Mouse (Mus musculus) forelimb bud, embryonic 11.5 days (tissue): ENCODE results near the gene Ptpro.

ENCODE experiments used
- DNase-seq: peaks from one replicate; pipeline ENCODE4 v3.0.0-alpha.2; 2012; ENCODE audit warnings: low read depth, low spot score

The Ptpro gene

GRCm38 (mm10) chr6:137252194-137252886 lies at the start of gene Ptpro:
TSS of gene Ptpro (plus strand) at chr6:137252319.
- peak; percentile 9 for DNase-seq

- no peak for DNase-seq
Observed at GRCm38 (mm10) chr6:137202661-137203060, 49.5 kb upstream of the Ptpro start.

DNA sequence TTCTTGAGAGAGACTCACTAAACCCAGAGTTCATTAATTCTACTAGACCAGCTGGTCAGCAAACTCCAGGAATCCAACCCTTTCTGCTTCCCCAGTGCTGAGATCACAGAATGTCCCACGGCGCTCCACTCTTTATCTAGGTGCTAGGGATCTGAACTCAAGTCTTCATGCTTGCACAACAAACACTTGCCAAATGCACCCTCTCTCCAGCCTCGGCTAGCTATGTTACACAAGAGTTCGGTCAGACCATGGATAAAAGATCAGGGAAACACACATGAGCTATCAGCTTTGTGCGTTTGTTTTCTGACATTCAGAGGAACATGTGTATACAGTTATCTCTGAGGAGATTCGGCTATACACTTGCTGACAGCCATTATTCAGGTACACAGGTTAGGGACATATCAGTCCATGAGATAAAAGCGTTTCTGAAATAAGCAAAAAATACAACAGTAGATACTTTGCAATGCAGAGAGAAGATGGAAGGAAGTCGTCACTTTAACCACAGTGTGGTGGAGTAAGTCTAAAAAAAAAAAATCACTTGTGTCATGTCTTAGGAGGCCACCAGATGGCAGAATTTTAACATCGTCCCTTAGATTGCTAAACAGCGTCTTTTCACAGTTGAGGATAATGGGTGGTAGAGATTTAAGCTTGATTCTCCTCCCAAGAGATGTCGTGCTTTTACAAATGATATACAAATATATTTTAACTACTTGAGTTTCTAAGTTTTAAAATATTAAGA lies 46.3 kb upstream of the Ptpro start:
- DNase-seq = no peak

- DNase-seq = no peak
Observed at GRCm38 (mm10) chr6:137207126-137207525, 45.0 kb upstream of the Ptpro start.

GRCm38 (mm10) chr6:137209992-137210391 lies 42.1 kb upstream of the Ptpro start:
- DNase-seq = no peak

GRCm38 (mm10) chr6:137210991-137211390 lies 41.1 kb upstream of the Ptpro start:
- no peak for DNase-seq

- no peak for DNase-seq
Observed at GRCm38 (mm10) chr6:137211441-137211840, 40.7 kb upstream of the Ptpro start.

DNA sequence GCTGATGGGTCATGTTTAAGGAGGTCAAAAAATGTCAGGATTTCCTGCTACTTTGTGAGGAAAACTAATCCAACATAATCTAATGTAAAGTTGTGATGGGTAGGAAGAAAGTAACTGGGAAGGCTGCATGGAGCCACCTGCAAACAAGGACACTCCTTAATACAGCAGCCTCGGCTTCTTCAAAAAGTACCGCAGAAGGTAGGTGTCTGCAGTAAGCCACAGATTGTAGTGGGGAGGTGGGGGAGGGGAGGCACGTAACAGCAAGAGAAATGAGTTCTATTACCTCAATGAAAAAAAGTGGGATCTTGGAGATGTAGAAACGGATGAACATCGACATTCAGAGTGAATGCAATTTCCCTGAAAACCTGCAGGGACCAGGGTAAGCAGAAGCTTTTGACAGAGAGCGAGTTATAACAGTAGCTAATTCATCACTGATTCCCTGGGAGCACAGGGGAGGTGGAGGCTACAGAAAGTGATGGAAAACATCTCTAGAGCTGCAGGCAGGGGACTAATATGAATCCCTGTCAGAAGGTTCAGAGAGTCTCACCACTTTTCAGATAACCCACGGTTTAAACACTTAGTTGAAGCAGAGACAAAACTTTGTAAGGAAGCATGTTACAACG lies 34.2 kb upstream of the Ptpro start:
- DNase-seq = no peak

- no peak for DNase-seq
Observed at GRCm38 (mm10) chr6:137252887-137253242, 746 bp downstream of the Ptpro start.

DNA sequence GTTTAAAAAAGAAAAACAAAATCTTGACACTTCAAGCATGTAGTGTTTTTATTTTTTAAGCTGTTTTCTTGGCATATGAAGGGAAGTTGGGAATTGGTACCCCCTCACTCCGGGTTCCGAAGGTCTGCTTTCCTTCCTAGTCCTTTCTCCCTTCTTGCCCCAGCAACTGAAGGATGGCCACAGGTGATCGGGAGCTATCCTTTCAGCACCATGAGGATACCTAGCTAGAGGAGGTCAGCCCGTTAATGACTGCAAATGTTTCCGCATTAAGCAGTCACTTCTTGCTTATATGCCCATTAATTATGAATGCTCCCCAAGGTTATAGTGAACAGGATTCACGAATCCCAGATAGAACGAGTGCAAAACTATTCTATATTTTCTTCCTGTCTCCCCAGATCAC lies 1.3 kb downstream of the Ptpro start:
- peak; percentile 54 for DNase-seq

DNA sequence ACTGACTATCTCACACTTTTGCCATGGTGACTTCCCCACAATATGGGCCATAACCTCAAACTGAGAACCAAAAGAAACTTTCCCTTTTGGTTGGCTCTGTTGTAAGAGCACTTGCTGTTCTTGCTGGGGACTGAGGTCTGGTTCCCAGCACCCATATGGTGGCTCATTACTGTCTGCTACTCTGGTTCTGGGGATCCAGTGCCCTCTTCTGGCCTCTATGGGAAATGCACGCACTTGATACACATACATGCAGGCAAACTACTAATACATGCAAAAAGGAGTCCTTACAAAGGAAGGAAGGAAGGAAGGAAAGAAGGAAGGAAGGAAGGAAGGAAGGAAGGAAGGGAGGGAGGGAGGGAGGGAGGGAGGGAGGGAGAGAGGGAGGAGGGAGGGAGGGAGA lies 8.9 kb downstream of the Ptpro start:
- no peak for DNase-seq

DNA sequence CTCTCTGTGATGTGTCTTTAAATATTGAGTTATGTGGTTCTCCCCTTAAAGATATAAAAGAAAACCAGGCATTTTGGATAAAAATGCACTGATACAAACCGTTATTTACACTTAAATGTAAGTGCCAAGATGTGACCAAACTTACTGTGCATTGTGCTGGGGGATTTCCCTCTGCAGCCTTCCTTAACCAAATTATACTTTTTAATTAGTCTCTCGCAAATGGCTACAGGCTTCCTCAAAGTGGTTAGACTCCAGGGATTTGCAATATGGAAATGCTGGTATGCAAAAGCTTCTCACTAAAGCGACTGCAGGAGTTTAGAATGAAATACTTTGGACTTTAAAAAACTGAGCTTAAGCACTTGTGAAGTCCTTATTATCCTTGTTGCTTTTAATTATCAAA lies 10.0 kb downstream of the Ptpro start:
- DNase-seq = no peak

DNA sequence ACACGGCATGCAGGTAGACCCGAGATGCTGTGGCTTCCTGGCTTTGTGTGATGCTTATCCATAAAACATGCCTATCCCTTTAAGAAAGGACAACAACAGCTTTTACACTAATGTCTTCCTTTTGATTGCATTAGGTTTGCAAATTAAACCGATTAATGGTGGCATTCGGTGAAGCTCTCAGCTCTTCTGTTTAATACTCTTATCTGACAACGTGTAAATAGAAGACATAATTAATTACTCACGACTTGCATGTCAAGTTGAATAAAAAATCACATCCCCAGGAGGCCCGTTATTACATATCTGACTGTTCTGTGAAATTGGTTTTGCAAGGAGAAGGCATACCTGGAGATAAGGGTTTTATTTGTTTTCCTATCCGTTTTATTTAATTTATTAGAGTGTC lies 15.9 kb downstream of the Ptpro start:
- no peak for DNase-seq

- no peak for DNase-seq
Observed at GRCm38 (mm10) chr6:137268592-137268991, 16.5 kb downstream of the Ptpro start.

GRCm38 (mm10) chr6:137272513-137272912 lies 20.4 kb downstream of the Ptpro start:
- DNase-seq = no peak

- DNase-seq = no peak
Observed at GRCm38 (mm10) chr6:137277587-137277994, 25.5 kb downstream of the Ptpro start.

- DNase-seq = no peak
Observed at GRCm38 (mm10) chr6:137279576-137279975, 27.5 kb downstream of the Ptpro start.

- DNase-seq = no peak
Observed at GRCm38 (mm10) chr6:137281541-137282049, 29.5 kb downstream of the Ptpro start.

- DNase-seq = no peak
Observed at GRCm38 (mm10) chr6:137282050-137282449, 29.9 kb downstream of the Ptpro start.

GRCm38 (mm10) chr6:137286376-137286775 lies 34.3 kb downstream of the Ptpro start:
- no peak for DNase-seq

- no peak for DNase-seq
Observed at GRCm38 (mm10) chr6:137287788-137288187, 35.7 kb downstream of the Ptpro start.

DNA sequence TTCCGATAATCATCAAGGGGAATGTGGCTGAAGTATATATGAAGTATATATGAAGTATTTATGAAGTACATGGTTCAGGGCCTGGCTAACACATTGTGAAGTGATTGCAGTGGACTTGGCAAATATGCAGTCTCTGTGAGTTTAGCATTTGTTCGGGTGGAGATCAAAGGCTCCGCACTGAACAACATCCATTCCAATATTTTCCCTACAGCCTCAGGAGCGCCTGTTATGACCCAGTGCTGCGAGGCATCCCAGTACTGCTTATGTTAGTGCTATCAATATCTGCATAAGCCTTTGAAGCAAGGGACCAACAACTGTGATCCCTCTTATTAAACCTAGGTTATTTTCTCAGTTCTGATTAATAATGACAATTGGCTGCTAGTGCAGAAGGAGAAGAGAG lies 36.1 kb downstream of the Ptpro start:
- DNase-seq = no peak

DNA sequence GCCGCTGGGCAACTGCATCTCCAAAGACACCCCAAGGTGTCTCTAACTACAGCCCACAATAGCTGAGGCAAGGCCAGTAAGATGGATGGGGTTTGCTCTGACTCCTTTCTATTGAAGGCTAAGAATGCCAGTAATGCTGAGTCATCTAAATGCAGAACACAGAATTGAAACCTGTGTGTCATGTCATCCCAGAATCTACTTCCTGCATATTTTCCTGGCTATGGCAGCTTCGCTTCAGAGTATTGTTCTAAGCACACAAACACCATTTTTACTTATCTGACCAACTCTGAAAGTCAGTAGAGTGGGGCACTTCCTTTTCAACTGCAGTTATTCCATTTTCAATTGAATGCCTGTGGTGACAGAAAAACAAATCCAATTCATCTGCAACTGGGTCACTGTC lies 40.3 kb downstream of the Ptpro start:
- no peak for DNase-seq
